Mouse (Mus musculus) liver, embryonic 14.5 days (tissue): ENCODE results near the gene Calm3. TPM values are rescaled to one million over a fixed set of nuclear protein-coding genes. Genes with fewer than 3 reads are reported as not detected.

Source experiments
- ATAC-seq: fragments of 200-750 bp; cut with Nextera tagmentation; 2 replicates; pipeline ENCODE4 v1.8.0; 2017; ENCODE audit warnings: moderate number of reproducible peaks, mild to moderate bottlenecking, moderate library complexity; ENCODE audit not compliant: insufficient read depth
- DNase-seq, 3 experiments: peaks; one replicate each; pipeline ENCODE4 v3.0.0-alpha.2; 2012 to 2013; ENCODE audit warnings: low read depth in 3 of 3, low spot score in 3 of 3
- H3K27ac ChIP-seq: fragments of 300-500 bp; sonication (generic); 2 replicates; pipeline ENCODE4 v1.5.1; 2014; ENCODE audit warnings: moderate library complexity, mild to moderate bottlenecking, control low read depth, inconsistent platforms
- H3K27me3 ChIP-seq: fragments of 300-500 bp; sonication (generic); 2 replicates; pipeline ENCODE4 v1.6.1; 2014; ENCODE audit warnings: mild to moderate bottlenecking, low read length, moderate library complexity; ENCODE audit not compliant: control insufficient read depth, insufficient read depth
- H3K36me3 ChIP-seq: fragments of 300-500 bp; sonication (generic); replicated peaks from 2 replicates; pipeline ENCODE4 v1.6.1; 2014; ENCODE audit warnings: low read depth; ENCODE audit not compliant: control insufficient read depth, insufficient read depth
- H3K4me1 ChIP-seq, 2 experiments: fragments of 200-500 bp in 1 of 2; fragments of 300-500 bp in 1 of 2; sonication (generic) in 1 of 2; replicated peaks; 2 replicates each; pipeline ENCODE4 v1.6.1; 2012 to 2014; ENCODE audit warnings: antibody characterized with exemption in 1 of 2, inconsistent platforms in 1 of 2, low read length in 1 of 2; ENCODE audit not compliant: control insufficient read depth in 2 of 2, insufficient read depth in 2 of 2
- H3K4me2 ChIP-seq: fragments of 300-500 bp; sonication (generic); 2 replicates; pipeline ENCODE4 v1.6.1; 2014; ENCODE audit warnings: low read depth, mild to moderate bottlenecking, control low read depth, moderate library complexity
- H3K4me3 ChIP-seq, 2 experiments: fragments of 200-500 bp in 1 of 2; fragments of 300-500 bp in 1 of 2; sonication (generic) in 1 of 2; 2 replicates each; pipeline ENCODE4 v1.5.1; 2012 to 2014; ENCODE audit warnings: low read depth in 2 of 2, low read length in 2 of 2, mild to moderate bottlenecking in 2 of 2, control low read depth in 1 of 2, inconsistent platforms in 1 of 2, moderate library complexity in 1 of 2; ENCODE audit not compliant: insufficient read depth in 1 of 2
- H3K9ac ChIP-seq: fragments of 300-500 bp; sonication (generic); replicated peaks from 2 replicates; pipeline ENCODE4 v1.6.1; 2014; ENCODE audit warnings: mild to moderate bottlenecking, control low read depth, moderate library complexity
- H3K9me3 ChIP-seq: fragments of 300-500 bp; sonication (generic); 2 replicates; pipeline ENCODE4 v1.6.1; 2016; ENCODE audit warnings: low read length, mixed read lengths; ENCODE audit not compliant: control insufficient read depth
- CTCF ChIP-seq: IDR thresholded peaks from 2 replicates; pipeline ENCODE4 v1.5.1; 2016; ENCODE audit warnings: antibody characterized with exemption, low read depth, control low read depth
- EP300 ChIP-seq: IDR thresholded peaks from 2 replicates; pipeline ENCODE4 v1.6.1; 2016; ENCODE audit warnings: antibody characterized with exemption, low read depth
- WGBS: fragments of 180-500 bp; shearing (Covaris S2); extraction: QIAGEN DNeasy Blood & Tissue Kit; methylation state at CpG from one replicate; pipeline ENCODE4 v1.1.7; 2014; ENCODE audit not compliant: insufficient replicate concordance; 5-methylcytosine and 5-hydroxymethylcytosine counted together
- polyA plus RNA-seq, 2 experiments: library from polyadenylated mRNA; depleted of rRNA in 1 of 2; stranded (reverse) in 1 of 2; unstranded in 1 of 2; fragments of >200 nt; fragmentation: Nextera tagmentation in 1 of 2; extraction: Ambion mirVana in 1 of 2; gene quantifications; 2 replicates each; pipeline versions ENCODE4 v1.2.1 to v1.2.3; 2012 to 2014

Gene Calm3
- polyA plus RNA-seq, 2 experiments = 90.3 to 122 TPM

- ATAC-seq (peak; percentile 40; the same call in 1 of the 2 replicates), DNase-seq (no peak)
- Histone ChIP-seq H3K4me3 (no peak overlapping the region), H3K27me3 (no peaks in the 10 kb centered on the region), H3K4me2 (no peak overlapping the region), H3K9ac (no peak overlapping the region), H3K36me3 (no peaks in the 10 kb centered on the region), H3K27ac (no peak overlapping the region), H3K9me3 (no peaks in the 10 kb centered on the region), H3K4me1 (peaks cover 0 to 3% of the 10 kb centered on the region in 2 experiments; a peak in 1 of 4 replicates)
- WGBS = 58% methylated on average over 3 of the region's 3 CpGs
- TF ChIP-seq CTCF (no peak), EP300 (no peak)
Observed at GRCm38 (mm10) chr7:16867488-16867887, 56.4 kb downstream of the Calm3 start.

Other genes with a start within 250 kb of the Calm3 start
- gene Ceacam15, start 248.4 kb downstream of the Calm3 start, polyA plus RNA-seq (2012; rRNA removed) = not detected in 2 replicates
- not detected in 2 replicates for gene Ceacam15, start 248.4 kb downstream of the Calm3 start, polyA plus RNA-seq (2014; fragmentation: Nextera tagmentation; extraction: Ambion mirVana)
- not detected in 2 replicates for gene Ceacam9, start 202.2 kb downstream of the Calm3 start, polyA plus RNA-seq (2012; rRNA removed)
- not detected in 2 replicates for gene Ceacam9, start 202.2 kb downstream of the Calm3 start, polyA plus RNA-seq (2014; fragmentation: Nextera tagmentation; extraction: Ambion mirVana)
- 165 and 175 TPM in 2 replicates for gene Ap2s1, start 185.7 kb downstream of the Calm3 start, polyA plus RNA-seq (2012; rRNA removed)
- 176 and 198 TPM in 2 replicates for gene Ap2s1, start 185.7 kb downstream of the Calm3 start, polyA plus RNA-seq (2014; fragmentation: Nextera tagmentation; extraction: Ambion mirVana)
- 157 and 160 TPM in 2 replicates for gene Slc1a5, start 142.8 kb downstream of the Calm3 start, polyA plus RNA-seq (2012; rRNA removed)
- 61.7 and 67.3 TPM in 2 replicates for gene Slc1a5, start 142.8 kb downstream of the Calm3 start, polyA plus RNA-seq (2014; fragmentation: Nextera tagmentation; extraction: Ambion mirVana)
- 41.3 and 43.0 TPM in 2 replicates for gene Strn4, start 108.2 kb downstream of the Calm3 start, polyA plus RNA-seq (2012; rRNA removed)
- gene Strn4, start 108.2 kb downstream of the Calm3 start, polyA plus RNA-seq (2014; fragmentation: Nextera tagmentation; extraction: Ambion mirVana) = 27.2 and 32.2 TPM in 2 replicates
- gene Fkrp, start 107.4 kb downstream of the Calm3 start, polyA plus RNA-seq (2012; rRNA removed) = 5.6 and 6.6 TPM in 2 replicates
- 7.2 and 8.9 TPM in 2 replicates for gene Fkrp, start 107.4 kb downstream of the Calm3 start, polyA plus RNA-seq (2014; fragmentation: Nextera tagmentation; extraction: Ambion mirVana)
- 2.5 and 3.2 TPM in 2 replicates for gene Prkd2, start 81.2 kb downstream of the Calm3 start, polyA plus RNA-seq (2012; rRNA removed)
- gene Prkd2, start 81.2 kb downstream of the Calm3 start, polyA plus RNA-seq (2014; fragmentation: Nextera tagmentation; extraction: Ambion mirVana) = 1.8 and 2.2 TPM in 2 replicates
- 0.68 and 0.92 TPM in 2 replicates for gene Dact3, start 48.8 kb downstream of the Calm3 start, polyA plus RNA-seq (2012; rRNA removed)
- gene Dact3, start 48.8 kb downstream of the Calm3 start, polyA plus RNA-seq (2014; fragmentation: Nextera tagmentation; extraction: Ambion mirVana) = 0.09 and 0.14 TPM in 2 replicates
- 0.44 and 0.47 TPM in 2 replicates for gene Gng8, start 32.3 kb downstream of the Calm3 start, polyA plus RNA-seq (2012; rRNA removed)
- not detected in 2 replicates for gene Gng8, start 32.3 kb downstream of the Calm3 start, polyA plus RNA-seq (2014; fragmentation: Nextera tagmentation; extraction: Ambion mirVana)
- 0.84 and 0.87 TPM in 2 replicates for gene Ptgir, start 17.6 kb downstream of the Calm3 start, polyA plus RNA-seq (2012; rRNA removed)
- 0.88 and 1.2 TPM in 2 replicates for gene Ptgir, start 17.6 kb downstream of the Calm3 start, polyA plus RNA-seq (2014; fragmentation: Nextera tagmentation; extraction: Ambion mirVana)
- gene Pnmal2, start 20.6 kb upstream of the Calm3 start, polyA plus RNA-seq (2012; rRNA removed) = 0.04 and 0.08 TPM in 2 replicates
- gene Pnmal2, start 20.6 kb upstream of the Calm3 start, polyA plus RNA-seq (2014; fragmentation: Nextera tagmentation; extraction: Ambion mirVana) = 0.08 and 0.14 TPM in 2 replicates
- 0.01 and 0.03 TPM in 2 replicates for gene Pnmal1, start 35.6 kb upstream of the Calm3 start, polyA plus RNA-seq (2012; rRNA removed)
- gene Pnmal1, start 35.6 kb upstream of the Calm3 start, polyA plus RNA-seq (2014; fragmentation: Nextera tagmentation; extraction: Ambion mirVana) = 0.03 TPM in 1 of 2 replicates, not detected in the other
- 0.01 and 0.02 TPM in 2 replicates for gene Gm42372, start 59.0 kb upstream of the Calm3 start, polyA plus RNA-seq (2012; rRNA removed)
- gene Gm42372, start 59.0 kb upstream of the Calm3 start, polyA plus RNA-seq (2014; fragmentation: Nextera tagmentation; extraction: Ambion mirVana) = 0.03 and 0.04 TPM in 2 replicates
- 2.0 and 2.7 TPM in 2 replicates for gene Ccdc8, start 68.6 kb upstream of the Calm3 start, polyA plus RNA-seq (2012; rRNA removed)
- 1.5 and 2.3 TPM in 2 replicates for gene Ccdc8, start 68.6 kb upstream of the Calm3 start, polyA plus RNA-seq (2014; fragmentation: Nextera tagmentation; extraction: Ambion mirVana)
- gene Ppp5c, start 103.8 kb upstream of the Calm3 start, polyA plus RNA-seq (2012; rRNA removed) = 61.7 and 68.3 TPM in 2 replicates
- gene Ppp5c, start 103.8 kb upstream of the Calm3 start, polyA plus RNA-seq (2014; fragmentation: Nextera tagmentation; extraction: Ambion mirVana) = 38.5 and 42.8 TPM in 2 replicates
- gene Hif3a, start 138.3 kb upstream of the Calm3 start, polyA plus RNA-seq (2012; rRNA removed) = 9.8 and 12.2 TPM in 2 replicates
- 22.8 and 23.9 TPM in 2 replicates for gene Hif3a, start 138.3 kb upstream of the Calm3 start, polyA plus RNA-seq (2014; fragmentation: Nextera tagmentation; extraction: Ambion mirVana)
- 0.02 and 0.18 TPM in 2 replicates for gene Psg16, start 149.9 kb upstream of the Calm3 start, polyA plus RNA-seq (2012; rRNA removed)
- gene Psg16, start 149.9 kb upstream of the Calm3 start, polyA plus RNA-seq (2014; fragmentation: Nextera tagmentation; extraction: Ambion mirVana) = 0.08 TPM in 2 replicates
- not detected in 2 replicates for gene Ceacam3, start 226.2 kb upstream of the Calm3 start, polyA plus RNA-seq (2012; rRNA removed)
- not detected in 2 replicates for gene Ceacam3, start 226.2 kb upstream of the Calm3 start, polyA plus RNA-seq (2014; fragmentation: Nextera tagmentation; extraction: Ambion mirVana)